Mouse (Mus musculus) kidney, embryonic 15.5 days (tissue): Measurements from ENCODE around the gene Ntsr1. TPM values are rescaled to one million over a fixed set of nuclear protein-coding genes. Genes with fewer than 3 reads are reported as not detected.
A peak's percentile ranks its signal among the peaks of the same experiment; 100 is the strongest.

Source experiments
- ATAC-seq: fragments of 200-750 bp; cut with Nextera tagmentation; replicated peaks from 2 replicates; pipeline ENCODE4 v1.8.0; 2017; ENCODE audit warnings: moderate TSS enrichment; ENCODE audit not compliant: low FRiP score
- H3K27ac ChIP-seq: fragments of 300-500 bp; sonication (generic); 2 replicates; pipeline ENCODE4 v1.5.1; 2015; ENCODE audit warnings: mild to moderate bottlenecking, inconsistent platforms
- H3K27me3 ChIP-seq: fragments of 300-500 bp; sonication (generic); 2 replicates; pipeline ENCODE4 v1.6.1; 2015; ENCODE audit warnings: inconsistent platforms
- H3K36me3 ChIP-seq: fragments of 300-500 bp; sonication (generic); 2 replicates; pipeline ENCODE4 v1.6.1; 2015; ENCODE audit warnings: inconsistent platforms
- H3K4me1 ChIP-seq: fragments of 300-500 bp; sonication (generic); 2 replicates; pipeline ENCODE4 v1.6.1; 2015; ENCODE audit warnings: inconsistent platforms
- H3K4me2 ChIP-seq: fragments of 300-500 bp; sonication (generic); 2 replicates; pipeline ENCODE4 v1.6.1; 2015; ENCODE audit warnings: moderate library complexity, mild to moderate bottlenecking, inconsistent platforms
- H3K4me3 ChIP-seq: fragments of 300-500 bp; sonication (generic); replicated peaks from 2 replicates; pipeline ENCODE4 v1.5.1; 2015; ENCODE audit warnings: mild to moderate bottlenecking, inconsistent platforms
- H3K9ac ChIP-seq: fragments of 300-500 bp; sonication (generic); 2 replicates; pipeline ENCODE4 v1.6.1; 2015; ENCODE audit warnings: mild to moderate bottlenecking, inconsistent platforms
- H3K9me3 ChIP-seq: fragments of 300-500 bp; sonication (generic); replicated peaks from 2 replicates; pipeline ENCODE4 v1.6.1; 2016; ENCODE audit warnings: inconsistent platforms
- WGBS: fragments of 180-500 bp; shearing (Covaris S2); methylation state at CpG from one replicate; pipeline ENCODE4 v1.1.7; 2015; ENCODE audit warnings: mixed read lengths; 5-methylcytosine and 5-hydroxymethylcytosine counted together
- polyA plus RNA-seq: library from polyadenylated mRNA; unstranded; fragments of >200 nt; fragmentation: Nextera tagmentation; extraction: Ambion mirVana; gene quantifications from 2 replicates; pipeline ENCODE4 v1.2.1, GENCODE M21; 2015

The Ntsr1 gene
- polyA plus RNA-seq, 1 experiment from 2014 or later: 9.7 TPM

- H3K4me2 ChIP-seq: no peak overlapping the region
- H3K27ac ChIP-seq: 0 out of 2 replicates have a peak overlapping the region, but pooled peaks have one; percentile 9
- ATAC-seq: no peak
- no peaks in the 10 kb centered on the region for H3K27me3 ChIP-seq
- no peak overlapping the region for H3K9ac ChIP-seq
- no peaks in the 10 kb centered on the region for H3K36me3 ChIP-seq
- H3K9me3 ChIP-seq: no peaks in the 10 kb centered on the region
- H3K4me3 ChIP-seq: no peak overlapping the region
- H3K4me1 ChIP-seq: peaks cover 32% of the 10 kb centered on the region
- WGBS: 75% methylated on average over 7 of the region's 7 CpGs
Measured at GRCm38 (mm10) chr2:180531671-180532385, 32.1 kb downstream of the Ntsr1 start.

GRCm38 (mm10) chr2:180532386-180532995, 32.7 kb downstream of the Ntsr1 start:
- Histone ChIP-seq H3K27ac (no peak overlapping the region), H3K36me3 (no peaks in the 10 kb centered on the region), H3K9me3 (no peaks in the 10 kb centered on the region), H3K4me2 (no peak overlapping the region), H3K4me1 (peaks cover 32% of the 10 kb centered on the region), H3K27me3 (no peaks in the 10 kb centered on the region), H3K9ac (no peak overlapping the region), H3K4me3 (no peak overlapping the region)
- WGBS: 45% methylated on average over 6 of the region's 6 CpGs
- ATAC-seq: no peak

- WGBS: 72% methylated on average over 4 of the region's 4 CpGs
- Histone ChIP-seq H3K27me3 (no peaks in the 10 kb centered on the region), H3K36me3 (no peaks in the 10 kb centered on the region), H3K4me1 (peaks cover 27% of the 10 kb centered on the region), H3K9me3 (no peaks in the 10 kb centered on the region), H3K4me2 (no peak overlapping the region), H3K4me3 (no peak overlapping the region), H3K27ac (no peak overlapping the region), H3K9ac (no peak overlapping the region)
- ATAC-seq: no peak
Measured at GRCm38 (mm10) chr2:180533237-180533636, 33.5 kb downstream of the Ntsr1 start.

- no peak overlapping the region for H3K27ac ChIP-seq
- no peaks in the 10 kb centered on the region for H3K27me3 ChIP-seq
- H3K4me3 ChIP-seq: no peak overlapping the region
- 90% methylated on average over 2 of the region's 2 CpGs for WGBS
- no peaks in the 10 kb centered on the region for H3K36me3 ChIP-seq
- peaks cover 8% of the 10 kb centered on the region; the same call in 1 of the 2 replicates for H3K4me1 ChIP-seq
- no peak for ATAC-seq
- no peak overlapping the region for H3K4me2 ChIP-seq
- H3K9ac ChIP-seq: no peak overlapping the region
- no peaks in the 10 kb centered on the region for H3K9me3 ChIP-seq
Measured at GRCm38 (mm10) chr2:180543675-180544074, 43.9 kb downstream of the Ntsr1 start.

- 77% methylated on average over 18 of the region's 18 CpGs for WGBS
- Histone ChIP-seq H3K9me3 (no peaks in the 10 kb centered on the region), H3K36me3 (no peaks in the 10 kb centered on the region), H3K4me2 (0 out of 2 replicates have a peak overlapping the region, but pooled peaks have one; percentile 9), H3K4me1 (peaks cover 8% of the 10 kb centered on the region; the same call in 1 of the 2 replicates), H3K4me3 (no peak overlapping the region), H3K27me3 (no peaks in the 10 kb centered on the region), H3K27ac (no peak overlapping the region), H3K9ac (no peak overlapping the region)
- ATAC-seq: 0 out of 2 replicates have a peak, but pooled peaks have one; percentile 38
Measured at GRCm38 (mm10) chr2:180545046-180545445, 45.3 kb downstream of the Ntsr1 start.

- Histone ChIP-seq H3K9ac (no peak overlapping the region), H3K9me3 (no peaks in the 10 kb centered on the region), H3K27me3 (no peaks in the 10 kb centered on the region), H3K27ac (no peak overlapping the region), H3K4me3 (no peak overlapping the region), H3K36me3 (no peaks in the 10 kb centered on the region), H3K4me2 (no peak overlapping the region), H3K4me1 (peaks cover 8% of the 10 kb centered on the region; the same call in 1 of the 2 replicates)
- no peak; the same call in 1 of the 2 replicates for ATAC-seq
- 32% methylated on average over 8 of the region's 8 CpGs for WGBS
Measured at GRCm38 (mm10) chr2:180547384-180548106, 47.8 kb downstream of the Ntsr1 start.

- no peak for ATAC-seq
- no peak overlapping the region for H3K4me3 ChIP-seq
Measured at GRCm38 (mm10) chr2:180552340-180552739, 52.6 kb downstream of the Ntsr1 start.

GRCm38 (mm10) chr2:180555219-180555618, 55.4 kb downstream of the Ntsr1 start:
- H3K9me3 ChIP-seq: no peaks in the 10 kb centered on the region
- ATAC-seq: no peak
- H3K4me3 ChIP-seq: no peak overlapping the region
- H3K4me2 ChIP-seq: no peak overlapping the region
- no peaks in the 10 kb centered on the region for H3K36me3 ChIP-seq
- no peak overlapping the region for H3K9ac ChIP-seq
- no peak overlapping the region for H3K27ac ChIP-seq
- no peaks in the 10 kb centered on the region for H3K27me3 ChIP-seq
- H3K4me1 ChIP-seq: no peaks in the 10 kb centered on the region
- WGBS: 52% methylated on average over 3 of the region's 3 CpGs

More at GRCm38 (mm10) chr2:180552340-180552739, 52.6 kb downstream of the Ntsr1 start:
- WGBS: 89% methylated on average over 3 of the region's 3 CpGs
- Histone ChIP-seq H3K4me1 (peaks cover 4% of the 10 kb centered on the region; the same call in 1 of the 2 replicates), H3K27me3 (no peaks in the 10 kb centered on the region), H3K36me3 (no peaks in the 10 kb centered on the region), H3K9me3 (no peaks in the 10 kb centered on the region), H3K27ac (no peak overlapping the region), H3K9ac (no peak overlapping the region), H3K4me2 (no peak overlapping the region)

GRCm38 (mm10) chr2:180556470-180556869, 56.7 kb downstream of the Ntsr1 start:
- 56% methylated on average over 3 of the region's 3 CpGs for WGBS
- H3K4me2 ChIP-seq: no peak overlapping the region
- H3K4me3 ChIP-seq: no peak overlapping the region
- no peak overlapping the region for H3K9ac ChIP-seq
- H3K27ac ChIP-seq: no peak overlapping the region
- H3K4me1 ChIP-seq: 0 out of 2 replicates have a peak, but pooled peaks cover under 1% of the 10 kb centered on the region
- ATAC-seq: no peak
- no peaks in the 10 kb centered on the region for H3K9me3 ChIP-seq
- H3K27me3 ChIP-seq: no peaks in the 10 kb centered on the region
- no peaks in the 10 kb centered on the region for H3K36me3 ChIP-seq

- ATAC-seq: no peak
Measured at GRCm38 (mm10) chr2:180560245-180560644, 60.5 kb downstream of the Ntsr1 start.

GRCm38 (mm10) chr2:180562146-180562545, 62.4 kb downstream of the Ntsr1 start:
- whole genome bisulfite sequencing: 31% methylated on average over 5 of the region's 5 CpGs

More at GRCm38 (mm10) chr2:180560245-180560644, 60.5 kb downstream of the Ntsr1 start:
- no peak overlapping the region for H3K4me3 ChIP-seq
- H3K4me2 ChIP-seq: no peak overlapping the region
- no peaks in the 10 kb centered on the region for H3K9me3 ChIP-seq
- H3K9ac ChIP-seq: no peak overlapping the region
- no peak overlapping the region for H3K27ac ChIP-seq
- peaks cover 16% of the 10 kb centered on the region for H3K4me1 ChIP-seq
- WGBS: 55% methylated on average over 5 of the region's 5 CpGs
- H3K27me3 ChIP-seq: no peaks in the 10 kb centered on the region
- H3K36me3 ChIP-seq: no peaks in the 10 kb centered on the region

GRCm38 (mm10) chr2:180563296-180563695, 63.5 kb downstream of the Ntsr1 start:
- peak overlapping the region; percentile 27; the same call in 1 of the 2 replicates for H3K27ac ChIP-seq
- 47% methylated on average over 6 of the region's 6 CpGs for WGBS
- H3K36me3 ChIP-seq: no peaks in the 10 kb centered on the region
- H3K4me1 ChIP-seq: peaks cover 18% of the 10 kb centered on the region
- H3K9me3 ChIP-seq: no peaks in the 10 kb centered on the region
- H3K4me3 ChIP-seq: no peak overlapping the region
- no peak overlapping the region for H3K4me2 ChIP-seq
- H3K27me3 ChIP-seq: no peaks in the 10 kb centered on the region
- ATAC-seq: no peak
- H3K9ac ChIP-seq: no peak overlapping the region

More at GRCm38 (mm10) chr2:180562146-180562545, 62.4 kb downstream of the Ntsr1 start:
- no peaks in the 10 kb centered on the region for H3K27me3 ChIP-seq
- no peak overlapping the region for H3K27ac ChIP-seq
- no peaks in the 10 kb centered on the region for H3K36me3 ChIP-seq
- no peak for ATAC-seq
- H3K4me1 ChIP-seq: peaks cover 16% of the 10 kb centered on the region
- no peaks in the 10 kb centered on the region for H3K9me3 ChIP-seq
- H3K9ac ChIP-seq: no peak overlapping the region
- H3K4me3 ChIP-seq: no peak overlapping the region
- no peak overlapping the region for H3K4me2 ChIP-seq
